Mouse (Mus musculus) embryonic fibroblast, embryonic 13.5 days (primary cell): Measurements from ENCODE around the gene Scg5.

Experiments used
- CTCF ChIP-seq: IDR thresholded peaks from 2 replicates; pipeline ENCODE4 v1.5.1; 2011; ENCODE audit warnings: mild to moderate bottlenecking, control low read depth, low read length, moderate library complexity, borderline replicate concordance; ENCODE audit not compliant: insufficient read depth
- POLR2A ChIP-seq: IDR thresholded peaks from 2 replicates; pipeline ENCODE4 v1.6.1; 2011; ENCODE audit warnings: low read depth, mild to moderate bottlenecking, control low read depth, low read length, moderate library complexity

DNA sequence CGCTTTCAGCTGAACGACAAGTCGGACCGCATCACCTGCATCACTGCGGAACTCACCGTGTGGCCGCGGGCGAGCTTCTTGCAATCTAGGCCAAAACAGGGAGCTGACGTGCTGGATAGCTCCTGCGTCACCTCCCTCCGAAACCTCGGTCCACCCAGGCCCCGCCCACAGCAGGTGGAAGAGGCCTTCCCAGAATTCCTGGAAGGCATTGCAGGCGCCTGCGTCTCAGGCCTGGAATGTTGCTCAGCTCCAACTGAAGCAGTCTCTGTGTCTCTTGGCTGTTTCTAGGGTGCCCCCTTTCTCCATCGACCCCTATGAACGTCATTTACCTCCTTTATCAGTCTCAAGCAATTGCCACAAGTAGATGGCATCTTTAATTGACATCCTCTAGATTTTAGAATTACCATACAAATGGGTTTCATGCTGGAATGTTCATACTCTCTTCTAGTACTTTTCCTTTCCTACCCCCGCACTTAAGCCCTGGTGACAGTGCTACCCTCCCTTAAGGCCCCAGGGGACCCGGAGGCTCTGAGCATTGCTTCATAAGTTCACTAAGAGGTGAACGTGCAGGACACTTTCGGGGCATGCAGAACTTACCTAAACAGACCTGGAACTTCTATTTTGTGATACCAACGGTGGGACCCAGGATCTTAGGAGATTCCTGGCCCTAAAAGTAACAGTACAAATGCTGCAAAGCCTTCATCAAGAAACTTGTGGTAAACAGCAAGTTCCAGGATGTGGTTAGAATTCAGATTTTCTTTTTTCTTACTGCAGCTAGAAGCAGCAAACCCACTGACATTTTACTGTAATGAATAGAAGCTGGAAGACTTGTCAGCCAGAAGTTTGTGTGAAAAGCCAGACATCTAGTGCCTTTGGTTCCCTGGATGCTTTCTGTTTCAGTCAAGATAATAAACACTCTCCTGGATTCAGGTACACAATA is at the start of gene Scg5:
- TF ChIP-seq POLR2A (no peak), CTCF (no peak)
